Mouse (Mus musculus): Measurements from ENCODE around the gene Gm11032. TPM values are rescaled to one million over a fixed set of nuclear protein-coding genes. Genes with fewer than 3 reads are reported as not detected.

The Gm11032 gene
- total and polyA plus RNA-seq, 3 experiments, result not detected

DNA sequence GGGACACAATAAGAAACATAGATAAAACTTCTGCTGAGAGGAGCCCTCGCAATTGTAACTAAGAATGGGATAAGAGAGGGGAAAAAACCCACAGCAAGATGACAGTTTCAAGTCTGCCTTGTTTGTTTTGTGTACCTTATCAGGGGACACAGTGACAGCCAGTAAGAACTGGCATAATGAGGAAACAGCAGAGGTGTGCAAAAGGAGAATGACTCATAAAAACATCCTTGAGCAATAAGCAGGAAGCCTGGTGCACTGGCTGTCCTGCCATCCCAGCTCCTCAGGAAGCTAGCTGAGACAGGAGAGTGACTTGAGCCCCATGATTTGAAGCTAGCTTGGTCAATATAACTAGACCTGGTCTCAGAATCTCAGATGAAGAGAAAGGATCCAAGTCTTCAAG, 40.0 kb downstream of the Gm11032 start:
- Histone ChIP-seq H3K4me1 (ENCODE audit: control insufficient read depth in 1 of 2, insufficient read depth in 2 of 2, low read length in 2 of 2) (peaks cover 20 to 25% of the 10 kb centered on the region in 2 experiments), H3K9me3 (replicated peaks; ENCODE audit: insufficient read depth, low read length) (no peaks in the 10 kb centered on the region), H3K79me2 (ENCODE audit: control insufficient read depth, insufficient read depth, low read length, poor library complexity) (no peaks in the 10 kb centered on the region), H3K36me3 (ENCODE audit: control insufficient read depth in 1 of 2, insufficient read depth in 2 of 2, low read length in 2 of 2) (peaks cover 10 to 29% of the 10 kb centered on the region in 2 experiments), H3K9ac (ENCODE audit: control insufficient read depth, low read depth, low read length, poor library complexity, severe bottlenecking) (no peak overlapping the region), H3K4me3 (ENCODE audit: control insufficient read depth in 1 of 2, insufficient read depth in 1 of 2, low read depth in 2 of 2, low read length in 2 of 2) (no peak overlapping the region), H3K27ac (ENCODE audit: control insufficient read depth, low read depth, low read length) (peak overlapping the region; percentile 64), H3K27me3 (ENCODE audit: control insufficient read depth in 1 of 2, insufficient read depth in 2 of 2, low read length in 2 of 2) (no peaks in the 10 kb centered on the region)
- peak; percentile 91 for DNase-seq (ENCODE audit: low read depth, low spot score)
- TF ChIP-seq MAZ (IDR thresholded peaks at IDR 0.05; ENCODE audit: low read depth, low read length) (no peak), MXI1 (IDR thresholded peaks at IDR 0.05; ENCODE audit: low read depth, low read length) (peak; percentile 84), MAFK (IDR thresholded peaks at IDR 0.05; ENCODE audit: borderline replicate concordance, low read depth, low read length) (0 out of 2 replicates have a peak, but pooled peaks have one; percentile 37), HCFC1 (IDR thresholded peaks at IDR 0.05; ENCODE audit: low read depth, low read length) (peak; percentile 28; the same call in 1 of the 2 replicates), SMC3 (IDR thresholded peaks at IDR 0.05; ENCODE audit: low read depth, low read length) (no peak), CHD2 (IDR thresholded peaks at IDR 0.05; ENCODE audit: low read length) (no peak), ZNF384 (IDR thresholded peaks at IDR 0.05; ENCODE audit: low read depth, low read length) (no peak), ZKSCAN1 (IDR thresholded peaks at IDR 0.05; ENCODE audit: low read depth, low read length) (no peak), ETS1 (IDR thresholded peaks at IDR 0.05; ENCODE audit: low read depth, low read length) (peak; percentile 93), POLR2A (IDR thresholded peaks at IDR 0.05; ENCODE audit: control insufficient read depth in 1 of 2, insufficient read depth in 1 of 2, low read depth in 1 of 2, low read length in 2 of 2, poor library complexity in 1 of 2) (no peak), POLR2AphosphoS5 (IDR thresholded peaks at IDR 0.05; ENCODE audit: borderline replicate concordance, low read depth, low read length) (no peak), GATA1 (IDR thresholded peaks at IDR 0.05; ENCODE audit: low read depth, low read length) (peak; percentile 90), NRF1 (IDR thresholded peaks at IDR 0.05; ENCODE audit: insufficient read depth, low read depth, low read length, poor library complexity, severe bottlenecking) (no peak), ZMIZ1 (IDR thresholded peaks at IDR 0.05; ENCODE audit: low read depth, low read length) (no peak), CHD1 (IDR thresholded peaks at IDR 0.05; ENCODE audit: low read depth, low read length) (no peak), EP300 (IDR thresholded peaks at IDR 0.05; ENCODE audit: low read depth in 1 of 2, low read length in 2 of 2) (peak; percentile 88), USF2 (IDR thresholded peaks at IDR 0.05; ENCODE audit: borderline replicate concordance in 1 of 2, insufficient read depth in 1 of 2, low read depth in 1 of 2, low read length in 2 of 2) (no peak), GABPA (IDR thresholded peaks at IDR 0.05; ENCODE audit: low read depth, low read length) (no peak), JUND (IDR thresholded peaks at IDR 0.05; ENCODE audit: low read depth, low read length) (peak; percentile 66; the same call in 1 of the 2 replicates), UBTF (IDR thresholded peaks at IDR 0.05; ENCODE audit: borderline replicate concordance, insufficient read depth, low read depth, low read length) (no peak), MYB (IDR thresholded peaks at IDR 0.05; ENCODE audit: low read depth, low read length) (peak; percentile 65), RAD21 (IDR thresholded peaks at IDR 0.05; ENCODE audit: low read depth, low read length) (no peak), KAT2A (conservative IDR thresholded peaks at IDR 0.05; ENCODE audit: low read depth, low read length) (no peak), USF1 (IDR thresholded peaks at IDR 0.05; ENCODE audit: low read depth, low read length) (no peak), MEF2A (IDR thresholded peaks at IDR 0.05; ENCODE audit: extremely low read depth, insufficient replicate concordance, low read depth, low read length, poor library complexity, severe bottlenecking) (no peak), MAX (IDR thresholded peaks at IDR 0.05; ENCODE audit: low read length) (peak; percentile 64; the same call in 1 of the 2 replicates), NELFE (IDR thresholded peaks at IDR 0.05; ENCODE audit: low read depth, low read length) (no peak), ELF1 (IDR thresholded peaks at IDR 0.05; ENCODE audit: low read depth, low read length) (peak; percentile 64; the same call in 1 of the 2 replicates), CTCF (IDR thresholded peaks at IDR 0.05 in 2 of 3, conservative IDR thresholded peaks at IDR 0.05 in 1 of 3; ENCODE audit: control insufficient read depth in 1 of 3, insufficient read depth in 1 of 3, low read depth in 2 of 3, low read length in 3 of 3, poor library complexity in 1 of 3, severe bottlenecking in 1 of 3) (no peak), ZC3H11A (IDR thresholded peaks at IDR 0.05; ENCODE audit: low read depth, low read length) (no peak), POLR2AphosphoS2 (IDR thresholded peaks at IDR 0.05; ENCODE audit: low read length) (0 out of 2 replicates have a peak, but pooled peaks have one; percentile 15), E2F4 (IDR thresholded peaks at IDR 0.05; ENCODE audit: borderline replicate concordance, low read depth, low read length) (no peak), SIN3A (IDR thresholded peaks at IDR 0.05; ENCODE audit: low read length) (peak; percentile 94), TBP (IDR thresholded peaks at IDR 0.05; ENCODE audit: low read depth, low read length) (peak; percentile 51; the same call in 1 of the 2 replicates), RCOR1 (IDR thresholded peaks at IDR 0.05; ENCODE audit: low read depth, low read length) (peak; percentile 56; the same call in 1 of the 2 replicates), BHLHE40 (IDR thresholded peaks at IDR 0.05; ENCODE audit: borderline replicate concordance, low read depth, low read length) (peak; percentile 44; the same call in 1 of the 2 replicates), TAL1 (IDR thresholded peaks at IDR 0.05; ENCODE audit: low read length) (peak; percentile 77)
